In the genomic region with DNA sequence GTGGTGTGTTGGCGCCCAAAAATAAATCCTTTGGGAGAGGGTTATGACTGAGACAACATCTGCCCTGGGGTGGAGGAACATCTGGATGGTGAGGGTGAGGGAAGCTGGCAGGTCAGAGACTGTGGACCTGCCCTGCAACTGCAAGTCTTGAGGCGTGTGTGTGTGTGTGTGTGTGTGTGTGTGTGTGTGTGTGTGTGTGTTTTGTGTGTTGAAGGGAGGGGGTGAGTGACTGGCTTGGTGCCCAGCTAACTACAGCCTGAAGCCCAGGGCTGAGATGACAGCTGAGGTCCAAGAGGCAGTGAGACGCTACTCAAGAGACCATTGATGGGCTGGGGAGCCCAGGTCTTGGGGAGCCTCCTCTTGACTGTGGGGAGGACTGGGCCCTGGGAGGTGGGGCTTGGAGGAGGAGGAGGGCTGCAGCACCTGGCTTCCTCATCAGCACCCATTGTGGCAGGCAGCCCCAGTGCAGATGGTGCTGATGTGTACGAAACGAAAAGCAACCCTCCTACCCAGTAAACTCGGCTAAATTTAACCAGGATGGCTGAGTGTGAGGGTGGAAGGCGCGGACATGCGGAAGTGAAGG, we compare ENCODE assay signal across 9 mouse cellular contexts.
DNase-seq lines count a peak whose midpoint lies in the region; ATAC-seq and TF ChIP-seq lines count a peak whose summit lies in the region.
"Had no signal": no experiment of that assay in that cellular context is flagged by ENCODE, and none has a peak within 500 bp of the region (broad histone marks: within the 10 kb centered on the region; RNA-seq: fewer than 3 reads in every experiment).

No protein-coding gene starts in this region.

- H3K9ac ChIP-seq in limb, embryonic 11.5 days (ENCODE audit: low read length), result no peak overlapping the region
- H3K9ac ChIP-seq in forebrain, embryonic 15.5 days (replicated peaks), result no peak overlapping the region
- H3K9ac ChIP-seq: limb, embryonic 12.5 days had no signal

- H3K4me1 ChIP-seq in limb, embryonic 11.5 days (ENCODE audit: control insufficient read depth, insufficient read depth, low read length), result peaks cover 5% of the 10 kb centered on the region; the same call in 1 of the 2 replicates
- H3K4me1 ChIP-seq in limb, embryonic 10.5 days, result peaks cover 20% of the 10 kb centered on the region; the same call in 1 of the 2 replicates
- peaks cover 24% of the 10 kb centered on the region for H3K4me1 ChIP-seq in forebrain, embryonic 15.5 days

- peak overlapping the region; percentile 43 for H3K4me3 ChIP-seq in gastrocnemius, adult 2 months
- no peak overlapping the region for H3K4me3 ChIP-seq in limb, embryonic 11.5 days (ENCODE audit: low read depth, low read length)
- no peak overlapping the region for H3K4me3 ChIP-seq in limb, embryonic 10.5 days
- no peak overlapping the region for H3K4me3 ChIP-seq in forebrain, embryonic 15.5 days
- H3K4me3 ChIP-seq: limb, embryonic 12.5 days had no signal

- H3K4me2 ChIP-seq in limb, embryonic 11.5 days (ENCODE audit: low read depth, severe bottlenecking), result no peak overlapping the region
- no peak overlapping the region for H3K4me2 ChIP-seq in forebrain, embryonic 15.5 days (replicated peaks)
- H3K4me2 ChIP-seq: limb, embryonic 12.5 days had no signal

- no peak for TF ChIP-seq CTCF in gastrocnemius, adult 2 months (IDR thresholded peaks at IDR 0.05)

- H3K27ac ChIP-seq in gastrocnemius, adult 2 months, result peak overlapping the region; percentile 84
- H3K27ac ChIP-seq in limb, embryonic 11.5 days (replicated peaks; ENCODE audit: low read depth, low read length), result no peak overlapping the region
- H3K27ac ChIP-seq in limb, embryonic 10.5 days, result no peak overlapping the region
- peak overlapping the region; percentile 67 for H3K27ac ChIP-seq in forebrain, embryonic 15.5 days (replicated peaks)
- H3K27ac ChIP-seq: limb, embryonic 12.5 days had no signal

- no peaks in the 10 kb centered on the region for H3K9me3 ChIP-seq in limb, embryonic 11.5 days (ENCODE audit: control insufficient read depth, low read length)
- no peaks in the 10 kb centered on the region for H3K9me3 ChIP-seq in limb, embryonic 10.5 days (replicated peaks)
- no peaks in the 10 kb centered on the region for H3K9me3 ChIP-seq in forebrain, embryonic 15.5 days
- H3K9me3 ChIP-seq: limb, embryonic 12.5 days had no signal

- ATAC-seq in limb, embryonic 11.5 days (ENCODE audit: insufficient number of reproducible peaks, low FRiP score, low TSS enrichment, low read depth), result 0 out of 2 replicates have a peak, but pooled peaks have one; percentile 13
- ATAC-seq in forebrain, embryonic 15.5 days (replicated peaks), result peak; percentile 67
- ATAC-seq in neutrophil, adult 5-6 weeks (ENCODE audit: extremely low read depth, insufficient number of reproducible peaks, low FRiP score, poor library complexity, severe bottlenecking), result peak; percentile 59; the same call in 1 of the 2 replicates

- 80% methylated on average over 9 of the region's 9 CpGs for WGBS in limb, embryonic 11.5 days
- 78% methylated on average over 9 of the region's 9 CpGs for WGBS in limb, embryonic 10.5 days
- 63% methylated on average over 9 of the region's 9 CpGs for WGBS in forebrain, embryonic 15.5 days

- H3K36me3 ChIP-seq in limb, embryonic 11.5 days (ENCODE audit: control insufficient read depth, insufficient read depth, low read length), result no peaks in the 10 kb centered on the region
- H3K36me3 ChIP-seq in limb, embryonic 10.5 days, result no peaks in the 10 kb centered on the region
- no peaks in the 10 kb centered on the region for H3K36me3 ChIP-seq in forebrain, embryonic 15.5 days
- H3K36me3 ChIP-seq: limb, embryonic 12.5 days had no signal

- no peak for DNase-seq in gastrocnemius, adult 2 months
- no peak for DNase-seq in gastrocnemius, postnatal 25 days
- no peak for DNase-seq in limb, embryonic 11.5 days (ENCODE audit: low spot score)
- no peak for DNase-seq in limb, embryonic 10.5 days (ENCODE audit: low spot score)
- no peak for DNase-seq in cerebellum, adult 18-20 months
- DNase-seq in cerebellum, adult 11-12 months, result no peak

- H3K27me3 ChIP-seq in limb, embryonic 11.5 days (ENCODE audit: control insufficient read depth, insufficient read depth, low read length), result no peaks in the 10 kb centered on the region
- no peaks in the 10 kb centered on the region for H3K27me3 ChIP-seq in limb, embryonic 10.5 days (ENCODE audit: low read depth, poor library complexity, severe bottlenecking)
- H3K27me3 ChIP-seq in forebrain, embryonic 15.5 days, result no peaks in the 10 kb centered on the region
- H3K27me3 ChIP-seq: limb, embryonic 12.5 days had no signal

- intact Hi-C loops in gastrocnemius, adult 2 months (cut with DNase I), result loop anchor here (2.0 kb wide), 1 partner anchor 22 kb away; no protein-coding TSS in a partner anchor

Comparison
In these comparisons a context has a peak if more than half of its experiments do, and no peak if none do; other contexts are left out.
1. H3K27ac ChIP-seq: peak in gastrocnemius, adult 2 months (single experiment) and forebrain, embryonic 15.5 days (single experiment); none in limb, embryonic 11.5 days (single experiment) and limb, embryonic 10.5 days (single experiment).
2. ATAC-seq: peak in every context shown above with its lines; median percentile 67 in forebrain, embryonic 15.5 days; 59 in neutrophil, adult 5-6 weeks; 13 in limb, embryonic 11.5 days.